Mouse (Mus musculus) urinary bladder, postnatal 0 days (tissue): ENCODE data around the gene Cxcl1. TPM values are rescaled to one million over a fixed set of nuclear protein-coding genes. Genes with fewer than 3 reads are reported as not detected.

Experiments used
- polyA plus RNA-seq: library from polyadenylated mRNA; unstranded; fragments of >200 nt; fragmentation: Nextera tagmentation; extraction: Ambion mirVana; gene quantifications from 2 replicates; pipeline ENCODE4 v1.2.1, GENCODE M21; 2015

The Cxcl1 gene
- polyA plus RNA-seq = 1.0 and 3.7 TPM in 2 replicates

GRCm38 (mm10) chr5:90890519-90891463 lies at the start of gene Cxcl1:
Gene Cxcl1 (plus strand): TSS chr5:90891241.

GRCm38 (mm10) chr5:90903339-90904020 lies 12.4 kb downstream of the Cxcl1 start, which contains the start of gene Cxcl2:
Gene Cxcl2 (plus strand): TSS chr5:90903871.

GRCm38 (mm10) chr5:90930971-90931851 lies 40.2 kb downstream of the Cxcl1 start, which contains the start of gene Mthfd2l:
Gene Mthfd2l (plus strand): TSS chr5:90931117.

Other genes with a start within 250 kb of the Cxcl1 start
- 0.59 and 1.2 TPM in 2 replicates for gene Cxcl5, start 131.9 kb upstream of the Cxcl1 start, polyA plus RNA-seq
- 9.1 and 9.8 TPM in 2 replicates for gene Ppbp, start 122.7 kb upstream of the Cxcl1 start, polyA plus RNA-seq
- gene Pf4, start 118.8 kb upstream of the Cxcl1 start, polyA plus RNA-seq = 371 and 501 TPM in 2 replicates
- 0.72 and 4.7 TPM in 2 replicates for gene Cxcl3, start 105.1 kb upstream of the Cxcl1 start, polyA plus RNA-seq
- 0.10 and 0.50 TPM in 2 replicates for gene Cxcl15, start 96.7 kb upstream of the Cxcl1 start, polyA plus RNA-seq
- gene Cxcl2, start 12.6 kb downstream of the Cxcl1 start, polyA plus RNA-seq = 0.83 and 7.8 TPM in 2 replicates
- gene Mthfd2l, start 39.9 kb downstream of the Cxcl1 start, polyA plus RNA-seq = 38.2 and 43.1 TPM in 2 replicates
- 0.08 and 0.13 TPM in 2 replicates for gene Epgn, start 136.2 kb downstream of the Cxcl1 start, polyA plus RNA-seq
- 3.0 and 5.2 TPM in 2 replicates for gene Ereg, start 183.4 kb downstream of the Cxcl1 start, polyA plus RNA-seq
- 12.8 and 18.7 TPM in 2 replicates for gene Areg, start 248.4 kb downstream of the Cxcl1 start, polyA plus RNA-seq